Mouse (Mus musculus): ENCODE results near the gene Pcx. TPM values are rescaled to one million over a fixed set of nuclear protein-coding genes. Genes with fewer than 3 reads are reported as not detected.

Pcx gene
- total RNA-seq (2023), result 1 to 10 TPM; 2.3 to 5.5 TPM

DNA sequence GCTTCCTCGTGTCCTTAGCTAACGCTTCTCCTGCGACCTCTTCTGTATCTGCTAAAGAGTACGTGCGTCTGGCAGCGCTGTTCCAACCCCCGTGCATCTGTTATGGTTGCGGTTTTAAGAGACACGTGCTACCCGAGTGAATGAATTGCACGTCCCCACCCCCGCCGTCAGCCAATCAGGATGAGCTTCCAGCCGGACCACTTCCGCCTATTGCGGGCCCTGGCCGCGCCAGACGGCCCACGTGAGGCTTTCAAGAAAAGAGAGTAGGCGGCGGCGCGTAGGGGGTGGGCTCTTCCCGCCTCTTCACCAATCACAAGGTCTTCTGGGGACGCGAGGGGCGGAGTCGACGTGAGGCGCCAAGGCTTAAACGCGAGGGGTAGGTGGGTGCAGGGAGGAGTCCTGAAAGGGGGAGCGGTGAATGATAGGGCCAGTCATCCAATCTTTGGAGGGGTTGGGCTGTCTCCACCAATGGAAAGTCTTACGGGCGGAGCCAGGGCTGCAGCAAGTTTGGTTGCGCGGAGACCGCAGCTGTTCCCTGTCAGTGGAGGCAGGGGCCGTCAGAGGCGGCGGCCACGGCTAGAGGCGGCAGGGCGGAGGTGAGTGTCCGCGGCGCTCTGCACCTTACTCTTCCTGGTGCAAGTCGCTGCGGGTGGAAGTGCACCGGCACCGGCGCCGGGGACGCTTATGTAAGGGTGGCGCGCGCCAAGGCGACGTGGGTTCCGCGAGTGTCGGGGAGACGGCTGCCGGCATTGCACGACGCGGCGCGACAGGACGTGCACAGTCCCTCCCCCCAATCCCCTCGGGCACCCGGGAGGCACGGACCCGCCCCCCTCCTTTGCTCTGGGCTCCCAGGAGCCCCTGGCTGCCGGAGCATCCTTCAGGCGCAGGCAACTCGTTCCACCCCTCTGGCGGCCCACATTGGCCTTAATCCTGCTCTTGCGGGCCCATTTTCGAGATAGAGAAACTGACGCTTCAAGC is at the start of gene Pcx:
TSS of gene Pcx (plus strand) at position 487 of the 978 bp plus-strand sequence.

GRCm38 (mm10) chr19:4477345-4478189 is 32.7 kb upstream of the Pcx start, which contains the start of gene Syt12:
Gene Syt12 (minus strand): TSS chr19:4477447.

GRCm38 (mm10) chr19:4498062-4498933 is 12.0 kb upstream of the Pcx start, which contains the start of gene 2010003K11Rik:
Gene 2010003K11Rik (minus strand): TSS chr19:4498583.

GRCm38 (mm10) chr19:4615151-4616093 is 105.2 kb downstream of the Pcx start, which contains the start of gene Lrfn4:
Gene Lrfn4 (minus strand): TSS chr19:4615667.

DNA sequence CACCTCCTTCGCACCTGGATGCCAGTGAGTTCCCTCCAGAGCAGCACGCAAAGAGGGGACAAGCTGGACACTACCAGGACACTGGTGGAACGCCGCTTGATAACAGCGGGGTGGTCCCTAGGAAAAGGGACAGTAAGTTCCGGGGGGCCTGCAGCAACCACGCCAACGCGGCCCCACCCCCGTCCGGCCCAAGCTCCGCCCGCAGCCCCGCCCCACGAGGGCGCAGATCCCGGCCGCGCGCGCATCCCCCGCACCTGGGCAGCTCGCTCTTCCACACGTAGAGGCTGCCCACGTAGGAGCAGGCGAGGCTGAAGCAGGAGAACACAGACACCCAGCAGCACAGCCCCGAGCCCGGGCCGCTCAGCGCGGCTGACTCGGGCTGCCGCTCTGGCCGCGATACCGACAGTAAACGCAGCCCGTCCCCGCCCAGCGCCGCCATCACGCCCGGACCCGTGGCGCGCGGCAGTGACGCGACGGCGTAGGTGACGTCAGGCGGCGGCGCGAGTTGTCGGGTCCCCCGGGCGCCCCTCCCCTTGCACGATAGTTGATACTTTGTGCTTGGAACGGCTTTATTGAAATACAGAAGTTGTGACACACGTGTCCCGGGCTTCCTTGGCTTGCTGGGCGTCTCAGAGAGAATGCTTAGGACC is 115.0 kb downstream of the Pcx start, which contains the start of gene Rce1:
TSS of gene Rce1 (minus strand) at position 463 of the 650 bp plus-strand sequence.

Other genes with a start within 250 kb of the Pcx start
- 10 to 100 TPM; 32.2 to 32.4 TPM for gene Ssh3, start 241.3 kb upstream of the Pcx start, total RNA-seq (2023)
- gene Ankrd13d, start 227.3 kb upstream of the Pcx start, total RNA-seq (2023), result 10 to 100 TPM; 28.2 to 32.6 TPM
- gene Grk2, start 204.2 kb upstream of the Pcx start, total RNA-seq (2023), result 100 to 1,000 TPM; 584 to 625 TPM
- 100 to 1,000 TPM; 257 to 283 TPM for gene Kdm2a, start 112.2 kb upstream of the Pcx start, total RNA-seq (2023)
- not detected for gene Rhod, start 71.0 kb upstream of the Pcx start, total RNA-seq (2023)
- under 1 TPM in 1 of 2 experiments, not detected in 1; 0.15 TPM for gene Syt12, start 33.0 kb upstream of the Pcx start, total RNA-seq (2023)
- not detected for gene 2010003K11Rik, start 11.9 kb upstream of the Pcx start, total RNA-seq (2023)
- gene Lrfn4, start 105.2 kb downstream of the Pcx start, total RNA-seq (2023), result under 1 TPM; 0.17 to 0.30 TPM
- 10 to 100 TPM; 53.8 to 58.0 TPM for gene Rce1, start 115.2 kb downstream of the Pcx start, total RNA-seq (2023)
- gene Gm960, start 188.2 kb downstream of the Pcx start, total RNA-seq (2023), result not detected
- gene Sptbn2, start 200.7 kb downstream of the Pcx start, total RNA-seq (2023), result not detected
- 10 to 100 TPM; 27.3 to 27.7 TPM for gene Rbm4b, start 246.0 kb downstream of the Pcx start, total RNA-seq (2023)